Mouse (Mus musculus) NIH3T3 (cell line): ENCODE data around the gene Snrpf.
"Not testable (repeated sequence)": the region's sequence is repeated elsewhere in the genome, so short reads cannot be mapped to it uniquely, and the experiment has no call there.

Experiments used
- DNase-seq: peaks from one replicate; pipeline ENCODE4 v3.0.0-alpha.2; 2012; ENCODE audit warnings: low read depth

Snrpf gene

DNA sequence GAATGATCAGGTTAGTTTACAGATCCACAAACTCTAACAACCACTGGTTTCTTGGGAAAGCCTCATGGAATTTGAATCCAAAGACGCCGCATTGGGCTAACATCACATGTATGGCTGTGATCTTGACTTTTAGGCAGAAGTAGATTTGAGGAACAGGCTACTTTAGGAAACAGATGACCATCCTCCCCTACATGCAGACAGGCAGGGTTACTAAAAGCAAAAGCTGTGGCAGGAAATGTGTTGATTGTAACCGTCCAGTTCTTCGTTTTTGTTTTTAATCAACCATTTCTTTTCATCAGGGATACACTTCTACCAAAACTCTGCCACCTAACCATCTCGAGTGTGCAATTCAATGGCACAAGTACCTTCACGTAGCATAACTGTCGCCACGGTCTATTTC, 13.5 kb downstream of the Snrpf start:
- no peak for DNase-seq

DNA sequence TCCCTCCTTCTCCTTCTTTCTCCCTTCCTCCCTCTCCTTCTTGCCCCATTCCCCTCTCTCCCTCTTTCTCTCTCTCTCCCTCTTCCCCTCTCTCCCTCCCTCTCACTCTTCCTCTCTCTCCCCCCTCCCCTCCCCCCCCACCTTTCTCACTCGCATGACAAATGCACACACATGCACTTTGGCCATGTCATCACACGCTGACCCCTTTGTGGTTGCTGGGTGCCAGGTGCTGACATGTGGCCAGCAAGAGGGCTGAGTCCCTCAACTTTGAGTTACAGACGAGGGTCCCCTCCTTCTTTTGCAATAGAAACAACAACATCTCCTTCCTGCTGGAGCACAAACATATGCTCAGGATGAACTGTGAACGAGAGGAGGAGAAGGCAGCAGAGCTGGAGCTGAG, 14.5 kb downstream of the Snrpf start:
- no peak for DNase-seq

DNA sequence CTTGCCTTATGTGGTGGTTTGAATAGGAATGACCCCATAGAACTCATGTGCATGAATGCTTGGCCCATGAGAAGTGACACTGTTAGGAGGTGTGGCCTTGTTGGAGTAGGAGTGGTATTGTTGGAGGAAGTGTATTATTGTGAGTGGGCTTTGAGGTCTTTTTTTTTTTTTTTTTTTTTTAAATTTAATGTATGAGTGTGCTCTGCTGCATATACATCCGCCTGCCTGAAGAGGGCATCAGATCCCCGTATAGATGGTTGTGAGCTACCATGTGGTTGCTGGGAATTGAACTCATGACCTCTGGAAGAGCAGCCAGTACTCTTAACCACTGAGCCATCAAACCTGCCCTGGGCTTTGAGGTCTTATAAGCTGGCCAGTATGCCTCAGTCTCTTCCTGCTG, 17.3 kb downstream of the Snrpf start:
- DNase-seq, result no peak

DNA sequence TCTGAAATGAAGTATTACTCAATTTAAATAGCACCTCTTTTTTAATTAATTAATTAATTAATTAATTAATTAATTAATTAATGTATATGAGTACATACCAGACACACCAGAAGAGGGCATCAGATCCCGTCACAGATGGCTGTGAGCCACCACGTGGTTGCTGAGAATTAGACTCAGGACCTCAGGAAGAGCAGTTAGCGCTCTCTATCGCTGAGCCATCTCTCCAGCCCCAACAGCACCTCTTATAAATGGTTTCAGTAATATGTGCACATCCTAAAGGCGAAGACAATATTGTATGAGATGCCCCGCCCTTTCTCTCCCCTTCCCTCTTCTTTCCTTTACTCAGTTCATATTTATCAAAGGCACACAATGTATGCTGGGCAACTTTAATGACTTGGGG, 20.8 kb downstream of the Snrpf start:
- DNase-seq, result no peak

DNA sequence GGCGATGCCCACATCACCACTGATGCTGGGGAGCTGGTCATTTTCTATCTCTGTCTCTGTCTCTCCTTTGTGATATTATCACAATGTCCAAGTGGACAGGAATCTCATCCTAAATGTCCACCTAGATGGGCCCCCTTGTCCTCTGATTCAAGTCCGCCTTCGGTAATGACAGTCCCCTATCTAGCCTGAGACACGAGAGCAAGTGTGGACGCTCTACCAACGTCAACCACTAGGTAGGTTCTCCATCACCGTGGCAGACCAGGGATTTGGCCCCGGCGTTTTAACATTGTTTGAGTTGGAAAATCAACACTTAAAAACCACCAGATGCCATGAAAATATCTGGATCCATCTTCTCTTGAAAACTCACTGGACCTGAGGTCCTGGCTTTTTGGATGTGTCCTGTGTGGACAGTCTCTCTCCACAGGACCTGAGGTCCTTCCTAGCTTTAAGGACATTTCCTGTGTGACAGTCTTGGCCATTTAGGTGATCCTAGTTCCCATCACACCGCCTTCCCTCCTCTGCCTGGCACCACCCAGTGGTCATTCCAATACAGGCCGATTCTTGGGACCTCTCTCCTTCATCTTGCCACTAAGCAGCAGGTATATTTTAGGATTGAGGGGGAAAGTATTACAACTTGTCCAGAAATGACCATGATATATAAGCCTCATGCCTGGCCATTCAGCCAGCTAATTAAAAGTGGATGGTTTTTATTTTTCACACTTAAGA, 21.5 kb downstream of the Snrpf start:
- no peak for DNase-seq

DNA sequence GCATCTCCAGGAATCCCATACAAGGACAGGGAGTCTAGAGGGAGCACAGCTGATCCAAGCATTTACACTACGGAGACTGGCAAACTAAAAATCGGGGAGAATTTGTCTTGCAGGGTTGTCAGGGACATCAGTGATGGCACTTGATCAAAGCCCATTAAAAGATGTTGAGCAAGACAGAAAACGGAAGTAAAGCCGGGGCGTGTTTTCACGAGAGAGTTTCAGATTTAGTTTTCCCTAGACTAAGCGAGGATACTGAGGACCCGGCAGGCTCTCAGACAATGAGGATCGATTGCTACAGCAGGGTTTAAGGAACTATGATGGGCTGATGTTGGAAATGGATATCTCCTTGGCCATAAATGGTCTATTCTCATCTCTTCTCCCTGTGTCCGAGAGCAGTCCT, 22.4 kb downstream of the Snrpf start:
- no peak for DNase-seq

DNA sequence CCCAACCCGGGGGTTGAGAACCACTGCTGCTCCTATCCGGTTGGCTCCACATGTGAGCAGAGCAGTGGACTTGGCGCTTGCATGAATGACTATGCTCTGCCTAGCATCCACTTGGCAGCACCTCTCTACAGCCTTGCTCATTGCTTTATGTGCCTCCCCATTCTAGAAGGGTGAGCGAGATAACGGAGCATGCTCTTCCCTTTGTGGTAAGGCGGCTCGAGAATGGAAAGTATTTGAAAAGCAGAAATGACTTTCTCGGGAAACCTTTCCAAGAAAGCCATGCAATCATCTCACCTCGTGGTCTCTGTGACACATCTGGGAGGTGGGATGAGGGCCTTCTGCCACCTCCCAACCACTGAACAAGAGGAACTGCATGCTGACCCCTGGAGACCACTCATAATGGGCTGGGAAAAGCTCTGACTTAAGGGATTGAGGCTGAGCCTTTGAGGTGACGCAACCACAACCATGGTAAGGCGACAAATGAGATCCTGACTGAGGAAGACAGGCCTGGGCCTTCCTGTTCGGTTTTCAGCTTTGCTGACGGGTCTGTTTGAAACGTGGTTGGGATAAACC, 24.9 kb downstream of the Snrpf start:
- no peak for DNase-seq

DNA sequence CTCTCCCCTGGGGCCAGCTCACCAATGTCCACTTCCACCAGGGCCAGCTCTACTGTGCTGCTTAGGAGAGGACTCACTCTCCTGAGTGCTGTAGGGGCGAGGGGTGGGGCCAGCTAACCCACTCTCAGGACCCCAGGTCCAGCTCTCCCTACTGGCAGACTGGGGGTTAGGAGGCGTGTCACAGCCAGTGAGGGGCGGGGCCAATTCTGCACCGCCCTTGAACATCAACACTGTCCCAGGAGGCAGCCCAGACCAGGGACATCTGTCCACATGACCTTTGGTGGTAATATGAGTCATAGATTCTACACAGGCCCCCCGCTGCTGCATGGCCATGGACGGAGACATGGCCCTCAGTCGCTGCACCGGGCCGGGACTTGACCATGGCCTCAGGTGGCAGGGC, 29.7 kb downstream of the Snrpf start:
- DNase-seq, result no peak

DNA sequence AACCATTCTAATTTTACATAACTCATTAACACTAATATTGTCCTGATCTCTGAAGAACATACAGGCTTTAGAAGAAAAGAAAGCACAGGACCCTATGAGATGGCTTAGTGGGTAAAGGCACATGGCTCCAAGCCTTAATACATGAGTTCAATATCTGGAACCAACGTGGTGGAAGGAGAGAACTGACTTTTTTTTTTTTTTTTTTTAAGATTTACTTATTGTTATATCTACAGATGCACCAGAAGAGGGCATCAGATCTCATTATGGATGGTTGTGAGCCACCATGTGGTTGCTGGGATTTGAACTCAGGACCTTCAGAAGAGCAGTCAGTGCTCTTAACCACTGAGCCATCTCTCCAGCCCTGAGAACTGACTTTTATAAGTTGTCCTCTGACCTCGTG, 31.5 kb downstream of the Snrpf start:
- DNase-seq, result not testable (repeated sequence)

DNA sequence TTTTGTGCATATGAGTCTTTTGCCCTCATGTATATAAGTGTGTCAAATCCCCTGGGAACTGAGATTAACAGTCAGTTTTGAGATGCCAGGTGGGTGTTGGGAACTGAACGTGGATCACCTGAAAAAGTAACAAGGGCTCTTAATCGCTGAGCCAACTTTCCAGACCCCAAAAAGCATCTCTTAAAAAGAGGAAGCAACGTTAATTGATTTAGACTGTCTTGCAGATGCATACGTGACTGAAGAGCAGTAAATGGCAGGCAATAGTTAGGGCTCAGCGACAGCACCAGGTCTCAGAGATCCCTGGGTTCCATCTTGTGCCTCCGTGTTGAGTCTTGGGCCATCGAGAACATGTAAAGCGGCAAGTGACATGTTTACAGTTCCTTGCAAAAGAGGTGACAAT, 36.9 kb downstream of the Snrpf start:
- no peak for DNase-seq

DNA sequence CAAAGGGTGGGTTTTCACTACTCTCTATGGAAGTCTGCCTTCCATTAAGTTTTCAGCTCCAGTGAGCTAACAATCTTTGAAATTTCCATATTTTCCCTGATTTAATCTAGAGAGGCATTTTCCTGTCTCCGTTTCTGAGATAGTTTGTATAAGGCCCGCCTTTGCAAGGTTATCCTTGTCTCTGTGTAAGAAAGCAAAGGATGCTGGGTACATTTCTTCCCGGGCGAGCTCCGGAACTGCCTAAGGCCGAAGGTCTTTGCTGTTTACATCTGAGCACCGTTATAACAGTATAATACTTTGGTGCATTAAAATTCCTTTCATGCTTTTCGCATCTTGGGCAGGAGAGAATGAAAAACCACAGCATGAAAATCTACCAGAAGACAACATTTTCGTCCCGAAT, 39.7 kb downstream of the Snrpf start:
- no peak for DNase-seq

DNA sequence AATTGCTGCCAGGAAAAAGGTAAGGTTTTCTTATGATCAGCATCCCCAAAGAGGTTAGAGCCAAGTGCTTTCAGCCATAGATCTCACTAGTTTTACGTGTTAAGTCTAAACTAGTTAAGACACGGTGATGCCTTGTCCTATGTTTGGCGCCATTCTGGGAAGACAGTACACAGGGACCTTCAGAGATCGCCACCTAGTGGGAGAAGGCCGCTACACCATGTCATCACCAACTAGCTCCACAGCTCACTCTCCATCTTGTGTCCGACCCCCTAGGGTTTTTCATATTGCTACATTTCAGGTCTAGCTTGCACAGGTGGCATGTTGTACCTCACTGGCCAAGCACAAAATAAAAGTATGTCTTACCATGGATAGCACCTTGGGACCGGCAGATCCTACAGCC, 40.5 kb downstream of the Snrpf start:
- DNase-seq, result peak; percentile 85

DNA sequence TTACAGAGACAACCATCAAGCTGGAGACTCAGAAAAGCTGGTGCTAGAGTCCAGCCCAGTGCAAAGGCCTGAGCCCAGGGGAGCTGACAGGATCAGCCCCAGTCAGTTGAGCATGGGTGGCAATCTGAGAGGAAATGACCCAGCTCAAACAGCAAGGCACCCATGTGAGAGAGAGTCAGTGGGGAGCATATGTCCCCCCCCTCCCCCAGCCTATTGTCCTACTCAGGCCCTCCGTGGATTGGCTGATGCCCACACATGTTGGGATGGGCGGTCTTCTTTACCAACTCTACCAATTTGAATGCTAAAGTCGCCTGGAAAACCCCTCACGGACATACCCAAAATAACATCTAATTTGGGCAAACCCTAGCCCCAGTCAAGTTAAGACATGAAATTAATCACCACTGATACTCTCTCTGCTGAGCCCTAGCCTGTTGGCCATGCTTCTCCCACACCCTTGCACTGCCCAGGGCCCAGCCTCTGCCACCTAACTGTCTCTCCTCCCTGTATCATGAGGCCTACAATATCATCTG, 41.7 kb downstream of the Snrpf start:
- no peak for DNase-seq

DNA sequence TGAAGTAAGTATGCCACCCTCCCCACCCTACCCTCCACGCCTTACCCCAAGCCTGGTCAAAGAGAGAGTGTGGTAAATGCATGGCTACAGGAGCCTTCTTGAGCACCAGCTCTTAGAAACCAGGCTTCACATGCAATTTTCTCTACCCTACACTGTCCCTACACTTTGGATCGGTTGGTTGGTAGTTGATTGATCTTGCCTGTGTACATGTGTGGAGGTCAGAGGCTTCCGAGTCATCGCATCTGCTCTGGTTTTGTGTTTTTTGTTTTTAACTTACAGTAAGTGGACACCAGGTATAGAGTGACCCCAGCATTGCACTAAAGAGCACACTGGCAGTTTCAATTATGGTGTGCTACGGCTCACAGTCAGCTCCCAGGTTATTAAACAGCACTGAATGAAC, 45.3 kb downstream of the Snrpf start:
- peak; percentile 57 for DNase-seq

DNA sequence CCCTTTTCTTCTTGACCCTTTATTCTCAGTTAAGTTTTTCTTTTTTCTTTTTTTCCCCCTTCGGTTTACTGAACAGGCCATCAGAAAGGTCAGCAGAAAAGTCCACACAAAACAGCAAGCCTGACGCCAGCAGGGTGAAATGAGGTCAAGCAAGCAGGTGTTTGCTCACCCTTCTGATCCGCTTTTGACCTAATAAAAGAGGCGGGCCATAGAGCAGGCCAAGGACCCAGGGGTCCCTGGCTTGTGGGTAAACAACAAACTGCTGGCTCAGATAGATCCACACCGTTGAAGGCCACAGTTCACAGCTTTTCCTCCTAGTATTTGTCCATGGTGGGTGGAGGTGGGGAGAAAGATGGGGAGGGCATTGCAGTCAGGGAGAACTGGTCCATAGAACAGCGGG, 46.3 kb downstream of the Snrpf start:
- DNase-seq, result no peak

DNA sequence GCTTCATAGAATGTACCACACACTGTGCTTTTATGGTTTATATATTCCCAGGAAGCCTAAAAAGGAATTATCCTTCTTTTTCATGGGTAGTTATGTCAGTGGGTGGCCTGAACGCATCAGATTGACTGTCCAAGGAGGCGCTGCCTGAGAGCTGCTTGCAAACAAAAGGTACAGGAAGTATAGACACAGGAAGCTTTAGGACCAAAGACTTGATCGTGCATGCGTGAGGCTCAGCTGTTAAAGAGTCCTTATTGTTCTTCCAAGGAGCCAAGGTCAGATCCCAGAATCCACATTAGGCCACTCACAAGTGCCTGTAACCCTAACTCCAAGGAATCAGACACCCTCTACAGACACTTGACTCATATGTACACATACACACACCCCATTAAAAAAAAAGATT, 47.1 kb downstream of the Snrpf start:
- no peak for DNase-seq

DNA sequence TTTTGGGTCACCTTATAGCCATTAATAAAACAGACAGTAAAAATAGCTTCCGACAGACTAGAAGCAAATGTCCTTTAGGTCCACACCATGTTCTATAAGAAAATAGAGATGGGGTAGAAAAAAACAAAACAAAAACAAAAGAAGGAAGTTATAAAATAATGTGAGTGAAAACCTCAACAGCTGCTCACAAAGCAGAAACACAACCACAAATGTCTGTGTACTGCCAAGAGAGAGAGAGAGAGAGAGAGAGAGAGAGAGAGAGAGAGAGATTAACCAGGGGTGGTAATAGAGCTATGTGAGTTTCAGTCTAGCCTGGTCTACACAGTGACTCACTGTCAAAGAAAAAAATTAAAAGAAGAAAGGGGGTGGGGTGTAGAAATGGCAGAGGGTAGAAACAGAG, 47.9 kb downstream of the Snrpf start:
- DNase-seq, result no peak

DNA sequence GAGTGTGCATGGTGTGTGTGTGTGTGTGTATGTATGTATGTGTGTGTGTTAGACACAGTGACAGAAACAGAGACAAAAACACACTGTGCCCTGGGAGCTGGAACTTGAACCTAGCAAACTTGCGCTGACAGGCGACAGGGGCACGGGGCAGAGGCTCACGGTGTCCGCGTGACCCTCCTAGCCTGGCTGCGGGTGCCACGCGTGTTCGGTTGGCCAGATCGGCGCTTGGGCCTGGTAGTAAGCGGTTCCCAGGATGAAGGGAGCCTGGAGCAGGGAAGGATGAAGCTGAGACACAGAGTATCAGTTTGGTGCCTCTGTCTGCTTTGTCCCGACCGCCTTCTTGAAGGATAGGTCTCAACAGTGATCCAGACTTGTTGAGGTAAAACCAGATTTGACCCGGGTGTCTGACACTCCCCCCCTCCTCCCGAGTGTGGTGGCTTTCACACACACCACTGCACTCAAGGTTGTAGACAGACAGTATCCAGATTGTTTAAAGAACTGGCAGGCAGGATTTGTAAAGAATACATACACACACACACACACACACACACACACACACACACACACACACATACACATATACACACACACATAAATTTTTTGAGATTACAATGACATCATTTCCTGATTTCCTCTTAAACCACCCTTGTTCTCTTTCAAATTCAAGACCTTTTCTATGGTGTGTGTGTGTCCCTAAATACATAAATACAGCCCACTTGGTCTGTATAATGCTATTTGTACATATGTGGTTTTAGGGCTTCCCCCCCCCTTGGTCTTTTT, 48.9 kb downstream of the Snrpf start, which contains the start of gene Ccdc38:
TSS of gene Ccdc38 (plus strand) at position 202 of the 780 bp plus-strand sequence.
- no peak for DNase-seq

DNA sequence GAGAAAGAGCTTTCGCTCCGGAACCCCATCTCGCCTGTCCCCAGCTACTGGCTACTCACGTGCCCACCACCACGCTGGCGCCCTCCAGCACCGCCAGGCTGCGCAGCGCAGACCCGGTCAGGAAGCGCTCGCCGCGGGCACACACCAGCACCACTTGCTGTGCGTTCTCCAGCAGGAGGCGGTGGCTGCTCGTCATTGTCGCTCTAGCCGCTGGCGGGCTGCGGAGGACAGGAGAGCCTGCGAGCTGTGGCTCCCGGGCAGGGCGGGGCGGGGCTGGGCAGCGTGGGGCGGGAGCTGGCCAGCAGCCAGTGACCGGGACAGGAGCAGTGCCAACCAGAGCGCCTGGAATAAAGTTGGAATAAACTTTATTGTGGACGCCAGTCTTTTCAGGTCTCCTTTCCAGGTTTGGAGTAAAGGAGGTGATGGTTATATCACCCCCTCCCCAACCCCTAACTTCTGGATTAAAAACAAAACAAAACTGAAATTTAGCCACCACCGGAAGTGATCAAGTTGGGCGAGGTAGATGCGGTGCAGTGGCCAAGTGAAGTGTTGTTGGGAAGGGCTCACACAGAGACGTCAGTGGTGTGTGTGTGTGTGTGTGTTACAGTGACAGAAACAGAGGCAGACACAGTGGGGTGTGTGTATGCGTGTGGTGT, 49.6 kb downstream of the Snrpf start, which contains the start of gene Amdhd1:
TSS of gene Amdhd1 (minus strand) at position 259 of the 656 bp plus-strand sequence.
- DNase-seq, result no peak

DNA sequence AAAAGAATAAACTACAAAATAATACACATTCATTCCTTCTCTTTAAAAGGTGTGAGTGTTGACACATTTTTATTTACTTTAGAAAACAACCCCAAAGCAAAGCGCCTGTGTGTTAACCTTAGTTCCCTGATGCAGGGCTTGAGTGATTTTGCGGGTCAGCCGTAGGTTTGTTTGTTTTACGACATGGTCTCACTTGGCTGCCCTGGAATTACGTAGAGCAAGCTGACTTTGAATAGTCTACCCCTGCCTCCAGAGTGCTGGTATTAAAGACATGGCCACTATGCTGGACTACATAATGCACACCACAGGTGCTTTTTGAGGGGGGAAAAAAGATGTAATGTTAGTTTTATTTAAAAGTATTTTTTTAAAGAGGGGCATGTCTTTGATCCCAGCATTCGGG, 50.7 kb downstream of the Snrpf start:
- DNase-seq, result no peak

DNA sequence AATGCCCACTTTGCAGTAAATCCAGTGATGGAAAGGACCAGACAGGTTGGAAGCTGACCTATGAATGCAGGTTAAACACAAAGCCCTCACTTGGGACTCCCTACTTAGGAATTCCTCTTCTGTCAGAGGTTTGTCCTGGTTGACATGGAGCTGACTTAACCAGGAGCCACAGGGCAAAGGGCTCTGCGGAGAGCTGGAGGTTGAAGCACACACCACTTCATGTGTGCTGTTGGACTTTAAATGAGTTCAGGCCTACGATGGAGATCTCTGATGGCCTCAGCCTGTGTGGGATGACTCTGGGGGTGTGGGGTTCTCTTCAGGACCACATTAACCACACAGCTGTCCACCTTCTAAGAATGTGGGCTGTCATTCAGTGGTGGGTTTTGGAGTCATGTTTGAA, 51.2 kb downstream of the Snrpf start:
- no peak for DNase-seq
